Mouse (Mus musculus) megakaryocyte, embryonic 14.5 days (primary cell): ENCODE measurements at regions not wholly inside any gene's neighbourhood (a gene's known extent, or its start where the extent isn't known, plus 50 kb on each side); places are given as distances from the start of the nearest gene placed in this dataset.

Experiments
- FLI1 ChIP-seq: IDR thresholded peaks from 2 replicates; pipeline ENCODE4 v1.6.1; 2012; ENCODE audit warnings: low read length, inconsistent platforms, mixed read lengths
- GATA1 ChIP-seq: IDR thresholded peaks from 3 replicates; pipeline ENCODE4 v1.6.1; 2012; ENCODE audit warnings: mixed read lengths, low read length, inconsistent platforms, borderline replicate concordance

DNA sequence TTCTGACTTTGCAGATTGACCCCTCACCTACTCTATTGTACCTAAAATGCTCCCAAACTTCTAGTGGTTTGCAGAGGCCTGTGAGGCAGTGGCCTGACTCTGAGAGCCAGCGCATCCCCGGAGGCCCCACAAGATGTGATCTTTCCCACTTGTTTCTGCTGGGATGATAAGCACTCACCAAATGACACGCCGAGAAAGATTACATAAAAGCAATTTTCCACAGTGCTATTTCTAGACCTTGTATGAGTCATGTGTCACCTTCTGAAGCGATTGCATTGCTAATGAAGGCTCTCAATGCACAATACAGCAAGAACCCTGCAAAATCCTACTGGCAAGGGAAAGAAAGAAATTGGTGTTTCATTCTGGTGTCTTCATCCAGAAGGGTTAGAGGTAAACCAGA, 97.8 kb upstream of the Cd180 start:
- TF ChIP-seq GATA1 (no peak), FLI1 (no peak)
